ENCODE assay signal across 8 mouse cellular contexts in genomic region chr7:140954733-140955071, GRCm38 (mm10). TPM values are rescaled to one million over a fixed set of nuclear protein-coding genes. Genes with fewer than 3 reads are reported as not detected.
A peak's percentile ranks its signal among the peaks of the same experiment; 100 is the strongest.
DNase-seq lines count a peak whose midpoint lies in the region; ATAC-seq and TF ChIP-seq lines count a peak whose summit lies in the region.

No protein-coding gene starts in this region.

- 2% methylated on average over 9 of the region's 9 CpGs for WGBS in lung, adult 2 months
- 11% methylated on average over 9 of the region's 9 CpGs for WGBS in forebrain, embryonic 13.5 days
- 4% methylated on average over 9 of the region's 9 CpGs for WGBS in limb, embryonic 13.5 days
- under 1% methylated on average over 9 of the region's 9 CpGs for WGBS in small intestine, adult 2 months

- no peak for TF ChIP-seq CTCF in lung, adult 2 months (IDR thresholded peaks at IDR 0.05; ENCODE audit: insufficient read depth, low read length)
- TF ChIP-seq CTCF in small intestine, adult 2 months (IDR thresholded peaks at IDR 0.05; ENCODE audit: extremely low read depth, insufficient read length, insufficient replicate concordance, low read depth, low read length): no peak

- no peak for TF ChIP-seq POLR2A in lung, adult 2 months (IDR thresholded peaks at IDR 0.05; ENCODE audit: borderline replicate concordance, extremely low read depth, low read depth, low read length)
- TF ChIP-seq POLR2A in small intestine, adult 2 months (IDR thresholded peaks at IDR 0.05; ENCODE audit: low read depth, low read length): no peak

- peak overlapping the region; percentile 43 for H3K4me3 ChIP-seq in lung, adult 2 months (replicated peaks; ENCODE audit: extremely low read depth, low read depth, low read length)
- H3K4me3 ChIP-seq in forebrain, embryonic 13.5 days: peak overlapping the region; percentile 35
- H3K4me3 ChIP-seq in limb, embryonic 13.5 days: peak overlapping the region; percentile 70
- peak overlapping the region; percentile 61 for H3K4me3 ChIP-seq in small intestine, adult 2 months (ENCODE audit: low read depth, low read length)

- H3K9me3 ChIP-seq in forebrain, embryonic 13.5 days (replicated peaks): no peaks in the 10 kb centered on the region
- H3K9me3 ChIP-seq in limb, embryonic 13.5 days: no peaks in the 10 kb centered on the region

- H3K4me1 ChIP-seq in lung, adult 2 months (ENCODE audit: control insufficient read depth, insufficient read depth, low read length): peaks cover 38% of the 10 kb centered on the region
- peaks cover 38% of the 10 kb centered on the region for H3K4me1 ChIP-seq in forebrain, embryonic 13.5 days
- peaks cover 73% of the 10 kb centered on the region for H3K4me1 ChIP-seq in limb, embryonic 13.5 days
- H3K4me1 ChIP-seq in small intestine, adult 2 months (ENCODE audit: control insufficient read depth, insufficient read depth, insufficient read length, low read length): peaks cover 14% of the 10 kb centered on the region

- H3K27me3 ChIP-seq in forebrain, embryonic 13.5 days: peaks cover 5% of the 10 kb centered on the region; the same call in 1 of the 2 replicates
- no peaks in the 10 kb centered on the region for H3K27me3 ChIP-seq in limb, embryonic 13.5 days
- H3K27me3 ChIP-seq in small intestine, adult 2 months (ENCODE audit: control insufficient read depth, insufficient read depth, low read length): no peaks in the 10 kb centered on the region

- no peaks in the 10 kb centered on the region for H3K36me3 ChIP-seq in forebrain, embryonic 13.5 days (ENCODE audit: poor library complexity, severe bottlenecking)
- H3K36me3 ChIP-seq in limb, embryonic 13.5 days: peaks cover 23% of the 10 kb centered on the region
- H3K36me3 ChIP-seq in small intestine, adult 2 months (ENCODE audit: control insufficient read depth, insufficient read depth, low read length): 0 out of 2 replicates have a peak, but pooled peaks cover 3% of the 10 kb centered on the region

- no peak overlapping the region for H3K27ac ChIP-seq in forebrain, embryonic 13.5 days
- H3K27ac ChIP-seq in limb, embryonic 13.5 days: peak overlapping the region; percentile 99
- peak overlapping the region; percentile 46 for H3K27ac ChIP-seq in small intestine, adult 2 months (ENCODE audit: insufficient read depth, low read depth, low read length)

- H3K9ac ChIP-seq in forebrain, embryonic 13.5 days: 0 out of 2 replicates have a peak overlapping the region, but pooled peaks have one; percentile 46
- H3K9ac ChIP-seq in limb, embryonic 13.5 days: peak overlapping the region; percentile 82

- no peak for DNase-seq in lung, adult 2 months
- no peak for DNase-seq in lung, postnatal 10 days
- no peak for DNase-seq in B cell, adult 2 months
- DNase-seq in thymus, adult 18-20 months: no peak
- DNase-seq in cerebellum, postnatal 36 days: no peak

- ATAC-seq in forebrain, embryonic 13.5 days: no peak
- ATAC-seq in limb, embryonic 13.5 days (ENCODE audit: low FRiP score, low read depth): no peak

- peak overlapping the region; percentile 61 for H3K4me2 ChIP-seq in forebrain, embryonic 13.5 days
- peak overlapping the region; percentile 89 for H3K4me2 ChIP-seq in limb, embryonic 13.5 days (replicated peaks)

RNA-seq across cellular contexts. Expression of gene Gm45717, which starts 1.0 kb away (rescaled TPM):
- 0.63 TPM in 1 of 2 replicates, not detected in the other for polyA plus RNA-seq in lung, adult 2 months (2012; rRNA removed)
- not detected in 2 replicates for polyA plus RNA-seq in forebrain, embryonic 13.5 days (2015; fragmentation: Nextera tagmentation; extraction: Ambion mirVana)
- not detected in 2 replicates for polyA plus RNA-seq in limb, embryonic 13.5 days (2015; fragmentation: Nextera tagmentation; extraction: Ambion mirVana)
- polyA plus RNA-seq in small intestine, adult 2 months (2012; rRNA removed): 1.1 TPM in 1 of 2 replicates, not detected in the other

RNA-seq across cellular contexts. Expression of gene Ifitm2, which starts 1.1 kb away (rescaled TPM):
- polyA plus RNA-seq in lung, adult 2 months (2012; rRNA removed): 1,180 and 1,190 TPM in 2 replicates
- polyA plus RNA-seq in forebrain, embryonic 13.5 days (2015; fragmentation: Nextera tagmentation; extraction: Ambion mirVana): 147 and 153 TPM in 2 replicates
- 1,181 and 1,271 TPM in 2 replicates for polyA plus RNA-seq in limb, embryonic 13.5 days (2015; fragmentation: Nextera tagmentation; extraction: Ambion mirVana)
- 263 and 363 TPM in 2 replicates for polyA plus RNA-seq in small intestine, adult 2 months (2012; rRNA removed)

RNA-seq across cellular contexts. Expression of gene Ifitm5, which starts 4.6 kb away (rescaled TPM):
- polyA plus RNA-seq in lung, adult 2 months (2012; rRNA removed): 3.2 and 5.2 TPM in 2 replicates
- 0.45 and 0.64 TPM in 2 replicates for polyA plus RNA-seq in forebrain, embryonic 13.5 days (2015; fragmentation: Nextera tagmentation; extraction: Ambion mirVana)
- polyA plus RNA-seq in limb, embryonic 13.5 days (2015; fragmentation: Nextera tagmentation; extraction: Ambion mirVana): 10.7 and 15.2 TPM in 2 replicates
- 0.56 and 0.87 TPM in 2 replicates for polyA plus RNA-seq in small intestine, adult 2 months (2012; rRNA removed)

RNA-seq across cellular contexts. Expression of gene Ifitm1, which starts 12.3 kb away (rescaled TPM):
- 227 and 261 TPM in 2 replicates for polyA plus RNA-seq in lung, adult 2 months (2012; rRNA removed)
- 2.7 and 4.8 TPM in 2 replicates for polyA plus RNA-seq in forebrain, embryonic 13.5 days (2015; fragmentation: Nextera tagmentation; extraction: Ambion mirVana)
- polyA plus RNA-seq in limb, embryonic 13.5 days (2015; fragmentation: Nextera tagmentation; extraction: Ambion mirVana): 50.2 and 64.6 TPM in 2 replicates
- polyA plus RNA-seq in small intestine, adult 2 months (2012; rRNA removed): 107 and 120 TPM in 2 replicates

RNA-seq across cellular contexts. Expression of gene Pgghg, which starts 13.5 kb away (rescaled TPM):
- polyA plus RNA-seq in lung, adult 2 months (2012; rRNA removed): 38.1 and 39.3 TPM in 2 replicates
- polyA plus RNA-seq in forebrain, embryonic 13.5 days (2015; fragmentation: Nextera tagmentation; extraction: Ambion mirVana): 8.2 and 9.4 TPM in 2 replicates
- 25.9 and 28.0 TPM in 2 replicates for polyA plus RNA-seq in limb, embryonic 13.5 days (2015; fragmentation: Nextera tagmentation; extraction: Ambion mirVana)
- 10.8 and 15.1 TPM in 2 replicates for polyA plus RNA-seq in small intestine, adult 2 months (2012; rRNA removed)
